Mouse (Mus musculus): ENCODE results near the gene Supt4a. TPM values are rescaled to one million over a fixed set of nuclear protein-coding genes. Genes with fewer than 3 reads are reported as not detected.

The Supt4a gene
- 471 TPM for polyA plus RNA-seq (2017; shearing (Covaris generic))

GRCm38 (mm10) chr11:87737175-87737740 lies at the start of gene Supt4a:
TSS of gene Supt4a (plus strand) at chr11:87737552.

DNA sequence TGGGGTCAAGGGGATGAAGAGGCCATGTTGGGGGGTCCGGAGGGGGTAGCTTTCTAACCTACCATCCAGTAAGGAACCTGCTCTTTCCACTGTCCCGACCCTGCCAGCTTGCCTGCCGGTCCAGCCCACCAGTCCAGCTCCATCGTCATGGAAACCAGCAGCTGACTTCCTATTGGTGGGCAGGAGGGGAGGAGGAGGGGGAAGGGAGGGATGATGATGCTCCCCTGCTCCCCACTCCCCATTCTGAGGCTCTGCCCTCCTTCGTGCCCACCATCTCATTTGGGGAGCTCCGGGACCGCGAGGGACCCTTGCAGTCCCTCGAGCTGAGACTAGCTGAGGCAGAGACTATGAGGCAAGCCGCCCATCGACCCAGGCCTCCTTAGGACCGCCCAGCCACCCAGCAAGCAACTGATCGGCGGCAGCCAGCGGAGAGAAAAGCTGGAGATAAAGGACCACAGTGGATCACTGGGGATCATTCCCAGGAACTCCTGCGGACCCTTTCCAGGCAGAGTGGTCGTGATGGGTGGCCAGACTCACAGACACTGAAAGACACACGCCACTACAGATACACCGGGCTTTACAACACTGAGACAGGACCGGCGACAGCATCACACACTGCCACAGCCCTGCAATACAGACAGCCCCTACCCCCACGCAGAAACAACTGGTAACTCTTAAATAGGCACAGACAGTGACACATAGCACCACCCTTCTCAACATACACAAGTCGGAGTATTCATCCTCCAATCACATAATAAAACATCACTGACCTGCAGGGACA lies 23.1 kb downstream of the Supt4a start, which contains the start of gene Tspoap1:
Gene Tspoap1 (plus strand): TSS at position 241 of the 781 bp plus-strand sequence.

Other genes starting within 250 kb of the Supt4a start
- gene Gm11492, start 170.9 kb upstream of the Supt4a start, polyA plus RNA-seq (2017; shearing (Covaris generic)), result not detected
- gene Sept4, start 168.6 kb upstream of the Supt4a start, polyA plus RNA-seq (2017; shearing (Covaris generic)), result 2.0 TPM
- gene Mtmr4, start 145.4 kb upstream of the Supt4a start, polyA plus RNA-seq (2017; shearing (Covaris generic)), result 39.5 TPM
- not detected for gene Hsf5, start 120.4 kb upstream of the Supt4a start, polyA plus RNA-seq (2017; shearing (Covaris generic))
- gene Rnf43, start 74.8 kb upstream of the Supt4a start, polyA plus RNA-seq (2017; shearing (Covaris generic)), result 35.5 TPM
- 6.2 TPM for gene Tspoap1, start 23.0 kb downstream of the Supt4a start, polyA plus RNA-seq (2017; shearing (Covaris generic))
- gene Mpo, start 56.0 kb downstream of the Supt4a start, polyA plus RNA-seq (2017; shearing (Covaris generic)), result not detected
- gene Lpo, start 90.7 kb downstream of the Supt4a start, polyA plus RNA-seq (2017; shearing (Covaris generic)), result not detected
- 18.1 TPM for gene Mks1, start 115.7 kb downstream of the Supt4a start, polyA plus RNA-seq (2017; shearing (Covaris generic))
- not detected for gene Epx, start 138.0 kb downstream of the Supt4a start, polyA plus RNA-seq (2017; shearing (Covaris generic))
- not detected for gene Olfr462, start 154.7 kb downstream of the Supt4a start, polyA plus RNA-seq (2017; shearing (Covaris generic))
- not detected for gene Olfr463, start 159.8 kb downstream of the Supt4a start, polyA plus RNA-seq (2017; shearing (Covaris generic))
- not detected for gene Olfr464, start 183.4 kb downstream of the Supt4a start, polyA plus RNA-seq (2017; shearing (Covaris generic))
- 5.5 TPM for gene Dynll2, start 250.0 kb downstream of the Supt4a start, polyA plus RNA-seq (2017; shearing (Covaris generic))